Mouse (Mus musculus): Measurements from ENCODE around the gene Hist2h4.

DNA sequence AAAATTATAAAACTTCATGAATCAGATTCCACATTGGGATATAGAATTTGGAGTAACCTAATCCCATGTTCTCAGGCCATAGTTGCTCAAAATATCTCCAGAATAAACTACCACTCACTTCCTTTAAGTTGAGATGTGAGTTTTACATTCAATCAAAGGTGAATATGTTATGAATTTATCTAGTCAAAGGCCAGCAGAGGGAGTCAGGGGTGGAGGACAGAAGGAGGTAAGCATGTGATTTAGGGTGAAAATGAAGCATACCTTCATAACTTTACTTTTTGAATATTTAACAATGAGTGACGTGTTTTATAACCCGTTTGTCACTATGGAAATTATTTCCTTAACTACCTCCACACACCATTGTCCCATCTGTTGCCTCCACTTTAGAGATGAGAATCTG is 28.2 kb downstream of the Hist2h4 start:
- TF ChIP-seq POLR2A (IDR thresholded peaks at IDR 0.05; ENCODE audit: control insufficient read depth, low read depth, low read length) (no peak), CTCF (IDR thresholded peaks at IDR 0.05; ENCODE audit: control insufficient read depth, insufficient read depth, insufficient replicate concordance, low read depth, low read length) (no peak)
